Mouse (Mus musculus): ENCODE measurements at regions not wholly inside any gene's neighbourhood (a gene's known extent, or its start where the extent isn't known, plus 50 kb on each side); places are given as distances from the start of the nearest gene placed in this dataset.
"Not testable (repeated sequence)": the region's sequence is repeated elsewhere in the genome, so short reads cannot be mapped to it uniquely, and the experiment has no call there.

DNA sequence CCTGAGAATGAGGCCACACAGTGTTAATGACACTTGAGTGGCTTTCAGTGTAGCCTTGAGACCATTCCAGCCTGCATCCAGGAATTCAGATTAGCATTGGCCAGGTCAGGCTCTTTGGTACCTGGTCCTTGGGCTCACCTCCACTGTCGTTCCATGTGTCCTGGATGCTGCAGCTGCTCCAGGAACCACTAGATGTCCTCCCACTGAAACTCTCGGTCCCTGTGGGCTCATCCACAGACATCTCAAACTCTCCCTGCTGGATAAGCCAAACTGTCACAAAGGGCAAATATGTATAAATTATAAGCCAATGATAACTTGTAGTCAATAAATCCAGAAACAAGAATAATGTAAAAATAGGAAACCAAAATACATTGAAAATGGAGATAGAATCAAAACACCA is 67.7 kb upstream of the Gm7358 start:
- peaks cover 10% of the 10 kb centered on the region for H3K27me3 ChIP-seq (replicated peaks)
- H3K4me2 ChIP-seq (ENCODE audit: insufficient read depth, low read depth, poor library complexity, severe bottlenecking); dilution Hi-C loops (cut with MboI; ENCODE audit: extremely low pct_ligation_motif_present, extremely low pct_unique_long_range_greater_than_20kb, low sequenced_read_pairs); H3K79me2 ChIP-seq (replicated peaks; ENCODE audit: control insufficient read depth, extremely low read depth, insufficient read depth, poor library complexity, severe bottlenecking); H3K9me3 ChIP-seq (replicated peaks; ENCODE audit: low read length); H3K27ac ChIP-seq (ENCODE audit: insufficient read depth, low read depth); DNase-seq (ENCODE audit: extremely low read depth); H3K4me1 ChIP-seq (ENCODE audit: control insufficient read depth in 1 of 2, insufficient read depth in 2 of 2); in situ Hi-C loops (cut with MboI; ENCODE audit: low pct_ligation_motif_present, low pct_unique_long_range_greater_than_20kb, low sequenced_read_pairs); H3K4me3 ChIP-seq (replicated peaks in 1 of 3; ENCODE audit: low read depth in 2 of 3, low read length in 2 of 3, poor library complexity in 1 of 3); H3K36me3 ChIP-seq (replicated peaks in 1 of 2; ENCODE audit: control insufficient read depth in 1 of 2, insufficient read depth in 1 of 2, low read length in 1 of 2); H3K9ac ChIP-seq (ENCODE audit: insufficient read depth, low read depth): not testable (repeated sequence)
- TF ChIP-seq CTCF (conservative IDR thresholded peaks at IDR 0.05 in 1 of 2, IDR thresholded peaks at IDR 0.05 in 1 of 2; ENCODE audit: low read depth in 2 of 2, low read length in 2 of 2): peak in 1 of 2 experiments; percentile 17; a peak in 2 of 4 replicates

DNA sequence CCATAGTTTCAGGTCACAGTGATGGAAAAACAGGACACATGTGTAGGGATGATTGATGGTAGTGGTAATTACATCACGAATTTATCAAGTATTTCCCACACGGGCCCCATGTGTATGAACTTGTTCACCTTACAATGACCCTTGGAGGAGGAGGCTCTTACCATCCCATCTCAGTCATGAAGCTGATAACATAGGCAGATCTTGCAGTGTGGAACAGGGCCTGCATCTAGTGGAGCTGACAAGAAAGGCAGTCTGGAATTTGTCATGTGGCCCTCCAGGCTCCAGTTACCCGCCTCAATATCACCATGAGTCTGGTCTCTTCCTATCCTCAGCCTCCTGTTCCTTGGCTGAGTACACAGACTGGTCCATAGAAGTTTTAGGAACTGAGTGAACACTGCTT is 59.5 kb upstream of the Gm7358 start:
- dilution Hi-C loops (cut with MboI; ENCODE audit: extremely low pct_ligation_motif_present, extremely low pct_unique_long_range_greater_than_20kb, low sequenced_read_pairs): no loop called here
- in situ Hi-C loops (cut with MboI; ENCODE audit: low pct_ligation_motif_present, low pct_unique_long_range_greater_than_20kb, low sequenced_read_pairs): loop anchor here (25.0 kb wide), 1 partner anchor 93 kb away; the partner anchor contains the start of gene Dact2

DNA sequence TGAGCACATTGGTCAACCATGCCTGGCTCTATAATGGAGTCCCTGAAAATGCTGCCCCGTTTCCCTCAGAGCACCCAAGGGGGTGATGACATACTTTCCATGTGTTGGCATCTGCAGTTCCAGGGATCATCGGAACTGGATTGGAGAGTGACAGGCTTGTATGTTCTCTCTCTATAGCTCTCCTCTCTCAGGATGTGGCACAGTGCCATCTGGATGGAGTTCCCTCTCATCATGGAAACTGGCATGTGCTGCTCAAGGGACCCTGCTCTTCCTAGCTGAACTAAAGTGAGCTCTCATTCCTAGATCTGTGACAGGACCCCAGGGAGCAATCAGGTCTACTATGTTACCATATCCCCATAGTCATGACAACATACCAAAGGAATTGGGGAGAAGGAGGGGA is 56.9 kb upstream of the Gm7358 start:
- Histone ChIP-seq H3K9ac (ENCODE audit: insufficient read depth, low read depth) (no peak overlapping the region), H3K36me3 (replicated peaks in 1 of 2; ENCODE audit: control insufficient read depth in 1 of 2, insufficient read depth in 1 of 2, low read length in 1 of 2) (no peaks in the 10 kb centered on the region), H3K4me3 (replicated peaks in 1 of 3; ENCODE audit: low read depth in 2 of 3, low read length in 2 of 3, poor library complexity in 1 of 3) (no peak overlapping the region), H3K9me3 (replicated peaks; ENCODE audit: low read length) (no peaks in the 10 kb centered on the region), H3K79me2 (replicated peaks; ENCODE audit: control insufficient read depth, extremely low read depth, insufficient read depth, poor library complexity, severe bottlenecking) (no peaks in the 10 kb centered on the region), H3K4me1 (ENCODE audit: control insufficient read depth in 1 of 2, insufficient read depth in 2 of 2) (no peaks in the 10 kb centered on the region), H3K27ac (ENCODE audit: insufficient read depth, low read depth) (no peak overlapping the region), H3K4me2 (ENCODE audit: insufficient read depth, low read depth, poor library complexity, severe bottlenecking) (no peak overlapping the region), H3K27me3 (replicated peaks) (peaks cover 20% of the 10 kb centered on the region)
- no peak for DNase-seq (ENCODE audit: extremely low read depth)
- no peak for TF ChIP-seq CTCF (conservative IDR thresholded peaks at IDR 0.05 in 1 of 2, IDR thresholded peaks at IDR 0.05 in 1 of 2; ENCODE audit: low read depth in 2 of 2, low read length in 2 of 2)
- no peak for TF ChIP-seq JUN (IDR thresholded peaks at IDR 0.05; ENCODE audit: insufficient read depth, low read depth, low read length)
- no peak for TF ChIP-seq TCF12 (IDR thresholded peaks at IDR 0.05; ENCODE audit: low read depth, low read length)
- TF ChIP-seq POLR2AphosphoS2 (IDR thresholded peaks at IDR 0.05; ENCODE audit: low read depth, low read length): no peak
- TF ChIP-seq SMC3 (IDR thresholded peaks at IDR 0.05; ENCODE audit: low read depth, low read length): no peak
- no peak for TF ChIP-seq MEF2A (IDR thresholded peaks at IDR 0.05; ENCODE audit: borderline replicate concordance, low read depth, low read length)
- no peak for TF ChIP-seq MAZ (IDR thresholded peaks at IDR 0.05; ENCODE audit: low read depth, low read length)
- TF ChIP-seq POLR2A (IDR thresholded peaks at IDR 0.05; ENCODE audit: low read depth, low read length): no peak
- TF ChIP-seq RCOR1 (conservative IDR thresholded peaks at IDR 0.05; ENCODE audit: low read depth, low read length): no peak
- no peak for TF ChIP-seq UBTF (IDR thresholded peaks at IDR 0.05; ENCODE audit: low read depth, low read length)
- no peak for TF ChIP-seq MXI1 (IDR thresholded peaks at IDR 0.05; ENCODE audit: low read depth, low read length)
- no peak for TF ChIP-seq JUND (conservative IDR thresholded peaks at IDR 0.05; ENCODE audit: low read depth, low read length)
- TF ChIP-seq ZMIZ1 (IDR thresholded peaks at IDR 0.05; ENCODE audit: low read depth, low read length): no peak
- TF ChIP-seq ELF1 (IDR thresholded peaks at IDR 0.05; ENCODE audit: low read depth, low read length): no peak
- no peak for TF ChIP-seq GABPA (IDR thresholded peaks at IDR 0.05; ENCODE audit: insufficient replicate concordance, low read depth, low read length)
- no peak for TF ChIP-seq ZNF384 (IDR thresholded peaks at IDR 0.05; ENCODE audit: low read depth, low read length)
- TF ChIP-seq IRF4 (IDR thresholded peaks at IDR 0.05; ENCODE audit: low read depth, low read length): no peak
- no peak for TF ChIP-seq USF2 (conservative IDR thresholded peaks at IDR 0.05; ENCODE audit: low read depth, low read length)
- no peak for TF ChIP-seq EP300 (IDR thresholded peaks at IDR 0.05; ENCODE audit: low read length)
- no peak for TF ChIP-seq ETS1 (conservative IDR thresholded peaks at IDR 0.05; ENCODE audit: low read depth, low read length)
- dilution Hi-C loops (cut with MboI; ENCODE audit: extremely low pct_ligation_motif_present, extremely low pct_unique_long_range_greater_than_20kb, low sequenced_read_pairs): no loop called here
- in situ Hi-C loops (cut with MboI; ENCODE audit: low pct_ligation_motif_present, low pct_unique_long_range_greater_than_20kb, low sequenced_read_pairs): loop anchor here (25.0 kb wide), 1 partner anchor 96 kb away; the partner anchor contains the start of gene Dact2

More for the DNA sequence above, 59.5 kb upstream of the Gm7358 start:
- Histone ChIP-seq H3K79me2 (replicated peaks; ENCODE audit: control insufficient read depth, extremely low read depth, insufficient read depth, poor library complexity, severe bottlenecking) (no peaks in the 10 kb centered on the region), H3K4me2 (ENCODE audit: insufficient read depth, low read depth, poor library complexity, severe bottlenecking) (no peak overlapping the region), H3K36me3 (replicated peaks in 1 of 2; ENCODE audit: control insufficient read depth in 1 of 2, insufficient read depth in 1 of 2, low read length in 1 of 2) (no peaks in the 10 kb centered on the region), H3K4me3 (replicated peaks in 1 of 3; ENCODE audit: low read depth in 2 of 3, low read length in 2 of 3, poor library complexity in 1 of 3) (no peak overlapping the region), H3K27ac (ENCODE audit: insufficient read depth, low read depth) (no peak overlapping the region), H3K27me3 (replicated peaks) (peaks cover 31% of the 10 kb centered on the region), H3K9ac (ENCODE audit: insufficient read depth, low read depth) (no peak overlapping the region), H3K4me1 (ENCODE audit: control insufficient read depth in 1 of 2, insufficient read depth in 2 of 2) (no peaks in the 10 kb centered on the region), H3K9me3 (replicated peaks; ENCODE audit: low read length) (no peaks in the 10 kb centered on the region)
- no peak for TF ChIP-seq USF1 (IDR thresholded peaks at IDR 0.05; ENCODE audit: low read depth, low read length)
- DNase-seq (ENCODE audit: extremely low read depth): no peak

Measured in CH12.LX (cell line).